36 mouse cellular contexts compared by ENCODE assay signal in the genomic region with DNA sequence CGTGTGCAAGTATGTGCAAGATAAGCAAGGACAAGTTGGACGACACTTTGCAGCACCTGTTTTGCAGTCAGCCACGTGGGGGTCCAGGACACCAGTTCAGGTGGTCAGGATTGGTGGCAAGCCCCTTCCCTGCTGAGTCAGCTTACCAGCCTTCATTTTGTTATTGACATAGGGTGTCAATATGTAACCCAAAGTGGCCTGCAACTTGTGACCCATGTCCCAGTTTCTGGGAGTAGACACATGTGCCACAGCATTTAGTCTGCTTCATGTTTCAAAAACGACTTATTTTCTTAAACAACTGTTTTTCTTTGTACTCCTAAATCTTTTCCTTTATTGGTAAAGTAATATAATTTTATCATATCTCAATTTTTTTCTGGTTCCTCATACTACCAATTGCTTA. TPM values are rescaled to one million over a fixed set of nuclear protein-coding genes. Genes with fewer than 3 reads are reported as not detected.
"Had no signal": no experiment of that assay in that cellular context is flagged by ENCODE, and none has a peak within 500 bp of the region (broad histone marks: within the 10 kb centered on the region; RNA-seq: fewer than 3 reads in every experiment).

No protein-coding gene starts in this region.

- H3K27me3 ChIP-seq: heart, embryonic 12.5 days; heart, embryonic 13.5 days; heart, embryonic 15.5 days; hindbrain, embryonic 12.5 days; hindbrain, embryonic 13.5 days; hindbrain, embryonic 15.5 days; intestine, embryonic 15.5 days; kidney, embryonic 15.5 days had no signal

- H3K4me1 ChIP-seq: heart, embryonic 10.5 days; heart, embryonic 15.5 days; hindbrain, embryonic 10.5 days; hindbrain, embryonic 12.5 days; hindbrain, embryonic 13.5 days; hindbrain, embryonic 15.5 days; intestine, embryonic 15.5 days; kidney, embryonic 15.5 days had no signal

- H3K4me2 ChIP-seq: heart, embryonic 11.5 days; heart, embryonic 12.5 days; heart, embryonic 13.5 days; heart, embryonic 15.5 days; hindbrain, embryonic 12.5 days; hindbrain, embryonic 13.5 days; hindbrain, embryonic 14.5 days; hindbrain, embryonic 15.5 days; intestine, embryonic 15.5 days; kidney, embryonic 15.5 days had no signal

- H3K9me3 ChIP-seq: heart, embryonic 10.5 days; heart, embryonic 12.5 days; heart, embryonic 13.5 days; heart, embryonic 15.5 days; hindbrain, embryonic 10.5 days; hindbrain, embryonic 12.5 days; hindbrain, embryonic 13.5 days; hindbrain, embryonic 15.5 days; intestine, embryonic 15.5 days; kidney, embryonic 15.5 days had no signal

- H3K4me3 ChIP-seq: heart, embryonic 10.5 days; heart, embryonic 12.5 days; heart, embryonic 13.5 days; heart, embryonic 15.5 days; hindbrain, embryonic 10.5 days; hindbrain, embryonic 12.5 days; hindbrain, embryonic 13.5 days; hindbrain, embryonic 15.5 days; intestine, embryonic 15.5 days; kidney, embryonic 15.5 days; layer of hippocampus, adult 2 months had no signal

- ATAC-seq: hindbrain, embryonic 16.5 days; hindbrain, postnatal 0 days; intestine, embryonic 15.5 days; intestine, embryonic 16.5 days; intestine, postnatal 0 days had no signal

- H3K27ac ChIP-seq: heart, embryonic 10.5 days; heart, embryonic 15.5 days; hindbrain, embryonic 10.5 days; hindbrain, embryonic 12.5 days; hindbrain, embryonic 13.5 days; hindbrain, embryonic 14.5 days; hindbrain, embryonic 15.5 days; hindbrain, postnatal 0 days; intestine, embryonic 15.5 days; kidney, embryonic 15.5 days; kidney, postnatal 0 days; layer of hippocampus, adult 2 months had no signal

- DNase-seq: heart, postnatal 10 days; heart, postnatal 14 days; heart, postnatal 36 days; heart, postnatal 4 days; kidney, adult 11 months; kidney, adult 18-20 months; kidney, adult 2 months; kidney, adult 8-10 months; kidney, adult 9 months; kidney, postnatal 10 days; kidney, postnatal 14 days; kidney, postnatal 25 days; kidney, postnatal 36 days; kidney, postnatal 4 days; layer of hippocampus, adult 9-11 months; layer of hippocampus, postnatal 36 days had no signal

- H3K9ac ChIP-seq: heart, embryonic 12.5 days; heart, embryonic 13.5 days; heart, embryonic 15.5 days; hindbrain, embryonic 12.5 days; hindbrain, embryonic 13.5 days; hindbrain, embryonic 14.5 days; hindbrain, embryonic 15.5 days; intestine, embryonic 15.5 days; kidney, embryonic 15.5 days had no signal

RNA-seq across cellular contexts. Expression of gene Grik4, which starts 50.4 kb away (rescaled TPM):
- total RNA-seq: heart, adult 8-10 months; heart, postnatal 14 days; hematopoietic stem cell, adult 5-6 weeks had no signal
